Mouse (Mus musculus) liver, adult (tissue): ENCODE measurements around the gene Ap3b1.

Source experiments
- GATA4 ChIP-seq: IDR thresholded peaks from 2 replicates; pipeline ENCODE4 v1.6.1; 2014; ENCODE audit warnings: mild to moderate bottlenecking, low read length; ENCODE audit not compliant: insufficient replicate concordance

Ap3b1 gene

GRCm38 (mm10) chr13:94539851-94540646 lies 181.3 kb downstream of the Ap3b1 start:
- no peak for TF ChIP-seq GATA4

- no peak for TF ChIP-seq GATA4
These were observed 183.3 kb downstream of the Ap3b1 start for GRCm38 (mm10) chr13:94542061-94542460.

- no peak for TF ChIP-seq GATA4
These were observed 185.5 kb downstream of the Ap3b1 start for GRCm38 (mm10) chr13:94544211-94544610.

GRCm38 (mm10) chr13:94545739-94546138 lies 187.0 kb downstream of the Ap3b1 start:
- TF ChIP-seq GATA4 = no peak

GRCm38 (mm10) chr13:94546246-94546645 lies 187.5 kb downstream of the Ap3b1 start:
- no peak for TF ChIP-seq GATA4

GRCm38 (mm10) chr13:94549580-94549979 lies 190.8 kb downstream of the Ap3b1 start:
- TF ChIP-seq GATA4 = no peak

GRCm38 (mm10) chr13:94550037-94550436 lies 191.3 kb downstream of the Ap3b1 start:
- TF ChIP-seq GATA4 = no peak

GRCm38 (mm10) chr13:94560011-94560410 lies 201.3 kb downstream of the Ap3b1 start:
- no peak for TF ChIP-seq GATA4

- TF ChIP-seq GATA4 = no peak
These were observed 202.1 kb downstream of the Ap3b1 start for GRCm38 (mm10) chr13:94560878-94561277.

GRCm38 (mm10) chr13:94562652-94563339 lies 204.0 kb downstream of the Ap3b1 start:
- TF ChIP-seq GATA4 = no peak

- no peak for TF ChIP-seq GATA4
These were observed 205.1 kb downstream of the Ap3b1 start for GRCm38 (mm10) chr13:94563836-94564235.

- TF ChIP-seq GATA4 = no peak
These were observed 205.7 kb downstream of the Ap3b1 start for GRCm38 (mm10) chr13:94564351-94564994.

GRCm38 (mm10) chr13:94565176-94565575 lies 206.4 kb downstream of the Ap3b1 start:
- TF ChIP-seq GATA4 = no peak

GRCm38 (mm10) chr13:94565616-94566015 lies 206.9 kb downstream of the Ap3b1 start:
- no peak for TF ChIP-seq GATA4

- TF ChIP-seq GATA4 = no peak
These were observed 209.0 kb downstream of the Ap3b1 start for GRCm38 (mm10) chr13:94567739-94568138.

- no peak for TF ChIP-seq GATA4
These were observed 212.2 kb downstream of the Ap3b1 start for GRCm38 (mm10) chr13:94571001-94571400.

GRCm38 (mm10) chr13:94573356-94573755 lies 214.6 kb downstream of the Ap3b1 start:
- no peak for TF ChIP-seq GATA4

GRCm38 (mm10) chr13:94573833-94574232 lies 215.1 kb downstream of the Ap3b1 start:
- no peak for TF ChIP-seq GATA4
